Mouse (Mus musculus) G1E (cell line): ENCODE data around the gene Orc6.

Source experiments
- CTCF ChIP-seq: IDR thresholded peaks from 2 replicates; pipeline ENCODE4 v1.5.1; 2012; ENCODE audit warnings: low read depth, low read length, inconsistent platforms, mixed read lengths
- GATA1 ChIP-seq: IDR thresholded peaks from 2 replicates; pipeline ENCODE4 v1.6.1; 2012; ENCODE audit warnings: borderline replicate concordance, low read length, inconsistent platforms, mixed read lengths
- GATA2 ChIP-seq: IDR thresholded peaks from 2 replicates; pipeline ENCODE4 v1.6.1; 2012; ENCODE audit warnings: low read depth, low read length, inconsistent platforms, borderline replicate concordance
- TAL1 ChIP-seq: conservative IDR thresholded peaks from 2 replicates; pipeline ENCODE4 v1.6.1; 2012; ENCODE audit warnings: low read depth, low read length, inconsistent platforms, mixed read lengths

GRCm38 (mm10) chr8:85286846-85287245, 12.6 kb upstream of the Orc6 start:
- TF ChIP-seq TAL1 (no peak), CTCF (no peak), GATA2 (no peak), GATA1 (no peak)
